Mouse (Mus musculus) layer of hippocampus, adult 18-20 months (tissue): ENCODE results near the gene Prpf31. TPM values are rescaled to one million over a fixed set of nuclear protein-coding genes. Genes with fewer than 3 reads are reported as not detected.
A peak's percentile ranks its signal among the peaks of the same experiment; 100 is the strongest.
"Not testable (repeated sequence)": the region's sequence is repeated elsewhere in the genome, so short reads cannot be mapped to it uniquely, and the experiment has no call there.

Experiments
- DNase-seq, 2 experiments: peaks; one replicate each; pipeline ENCODE4 v3.0.0; 2022; ENCODE audit warnings: low spot score in 2 of 2
- long read RNA-seq: library from polyadenylated mRNA; stranded (forward); transcript quantifications from one replicate; pipeline ENCODE4 v2.0.0, GENCODE M21; 2021
- total RNA-seq, 2 experiments: library from RNA; stranded (reverse); gene quantifications; 2 replicates each; pipeline ENCODE4 v1.2.3; 2021

The Prpf31 gene
- total RNA-seq: 10 to 100 TPM; 49.7 to 55.4 TPM
- long read RNA-seq, transcript Prpf31-205 (3 exons, 827 nt): minor isoform, 14 of 67 reads
- long read RNA-seq, transcript Prpf31-201 (14 exons, 3,144 nt): major isoform, 38 of 67 reads
- long read RNA-seq, partial matches to known transcripts: 6 of 67 reads
- long read RNA-seq, other reads (novel, unspliced or antisense): 9 of 67 reads

DNA sequence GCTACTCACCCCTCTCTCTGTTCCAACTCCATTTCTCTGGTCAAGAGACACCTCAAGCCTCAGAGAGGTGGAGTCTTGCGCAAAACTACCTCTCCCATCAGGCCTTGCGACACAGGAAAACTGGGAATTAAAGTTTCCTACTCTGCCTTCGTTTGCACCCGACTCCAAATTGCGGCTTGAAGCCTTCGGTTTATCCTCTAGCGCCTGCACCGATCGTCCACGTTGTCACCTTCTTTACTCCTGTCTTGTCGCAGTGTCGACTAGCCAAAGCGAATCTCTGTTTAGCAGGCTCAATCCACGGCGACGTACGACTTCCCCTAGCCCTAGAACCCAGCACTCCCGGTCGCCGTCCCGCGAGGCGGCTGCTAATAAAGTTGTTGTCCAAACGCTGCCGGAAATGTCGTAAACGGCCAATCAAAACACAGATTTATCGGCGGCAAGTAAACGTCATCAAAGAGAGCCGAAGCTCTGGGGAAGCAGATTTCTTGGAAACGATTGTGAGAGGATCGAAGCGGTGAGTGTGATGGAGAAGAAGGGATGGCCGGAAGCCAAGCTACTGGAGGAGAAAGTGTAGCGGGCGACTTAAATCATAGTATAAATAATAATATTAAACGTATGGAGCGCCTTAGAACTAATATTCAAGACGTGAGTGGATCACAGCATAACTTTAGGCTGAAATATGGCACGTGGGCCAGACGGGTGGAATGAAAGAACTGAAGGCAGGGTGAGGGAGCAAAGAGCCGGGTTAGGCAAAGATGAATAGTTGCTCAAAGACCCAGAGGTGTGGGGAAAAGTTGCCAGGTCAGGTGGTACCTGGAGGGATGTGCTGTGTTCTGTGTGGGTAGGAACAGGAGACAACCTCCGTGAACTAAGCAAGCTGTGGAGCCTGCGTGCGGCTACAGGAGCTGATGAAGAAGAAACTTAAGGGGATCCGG is at the start of gene Prpf31, which contains the start of gene Tfpt:
Gene Prpf31, plus strand, starts transcription at position 443 of the 935 bp plus-strand sequence.
Gene Tfpt, minus strand, starts transcription at position 387 of the 935 bp plus-strand sequence.
- peak; percentile 94 to 97 for DNase-seq

DNA sequence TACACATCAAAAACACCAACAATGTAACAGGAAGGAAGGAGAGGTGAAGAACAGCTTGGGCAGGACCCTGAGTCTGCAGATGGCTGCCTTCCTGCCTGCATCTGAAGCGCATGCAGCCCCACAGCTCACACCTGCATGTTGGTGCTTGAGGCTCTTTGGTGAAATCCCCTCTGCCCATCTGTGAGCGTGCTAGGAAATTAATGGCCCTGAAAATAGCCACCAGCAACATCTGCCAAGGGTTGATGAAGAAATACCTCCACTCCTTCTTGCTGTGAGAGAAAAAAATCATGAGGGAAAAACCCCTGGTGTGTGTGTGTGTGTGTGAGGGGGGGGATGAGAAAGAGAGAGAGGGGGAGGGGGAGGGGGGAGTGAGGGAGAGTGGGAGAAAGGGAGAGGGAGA is 49.8 kb upstream of the Prpf31 start:
- DNase-seq: no peak

DNA sequence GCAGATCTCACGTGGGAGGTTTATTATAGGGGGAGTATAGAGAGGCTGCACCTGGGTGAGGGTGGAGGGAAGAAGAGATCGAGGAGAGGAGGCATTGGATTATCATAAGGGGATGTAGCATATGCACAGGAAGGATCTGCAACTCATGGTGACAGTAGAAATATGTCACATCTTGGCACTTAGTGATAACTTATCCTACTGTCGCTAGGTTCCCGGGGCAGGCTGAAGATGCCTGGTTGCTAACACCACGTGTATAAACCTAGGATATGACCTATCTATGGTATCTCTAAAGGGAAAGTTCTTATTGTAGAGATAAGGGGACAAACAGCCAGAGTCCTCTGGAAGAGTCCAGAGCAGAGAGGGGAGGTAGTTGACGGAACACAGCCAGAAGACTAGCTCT is 44.0 kb upstream of the Prpf31 start:
- no peak for DNase-seq

DNA sequence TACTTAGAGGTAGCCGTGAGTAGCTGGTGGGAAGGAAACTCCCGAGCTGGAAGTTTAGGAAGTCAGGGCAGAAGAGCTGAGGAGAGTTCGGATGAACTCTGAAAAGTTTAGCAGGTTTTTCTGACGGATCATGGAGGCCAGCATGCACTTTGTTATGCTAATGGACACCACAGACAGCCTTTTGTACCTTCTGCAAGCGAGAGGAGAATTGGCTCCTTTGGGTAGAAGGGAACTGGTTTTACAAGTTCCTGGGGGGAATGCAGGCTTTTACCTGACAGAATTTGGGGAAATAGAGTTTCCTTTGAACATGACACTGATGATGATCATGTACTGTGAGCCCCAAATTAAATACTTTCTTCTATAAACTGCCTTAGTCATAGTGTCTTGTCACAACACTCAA is 43.5 kb upstream of the Prpf31 start:
- DNase-seq: no peak

DNA sequence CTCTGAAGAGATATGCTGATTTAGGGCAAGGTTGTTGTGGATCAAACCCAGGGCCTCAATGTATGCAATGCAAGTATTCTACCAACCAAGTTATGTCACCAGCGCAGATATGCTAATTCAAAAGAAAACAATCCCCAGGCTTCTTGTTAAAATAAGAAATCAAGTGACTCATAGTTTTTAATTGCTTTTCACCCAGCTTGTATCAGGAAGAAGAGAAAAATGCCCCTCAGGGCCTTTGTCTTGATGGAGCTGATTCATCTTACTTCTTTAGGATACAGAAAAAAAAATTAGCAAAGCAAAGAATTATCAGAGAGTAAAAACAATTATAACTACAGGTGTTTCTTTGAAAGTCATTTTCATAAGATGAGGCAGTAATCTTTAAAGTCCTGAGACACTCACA is 42.5 kb upstream of the Prpf31 start:
- DNase-seq: no peak

DNA sequence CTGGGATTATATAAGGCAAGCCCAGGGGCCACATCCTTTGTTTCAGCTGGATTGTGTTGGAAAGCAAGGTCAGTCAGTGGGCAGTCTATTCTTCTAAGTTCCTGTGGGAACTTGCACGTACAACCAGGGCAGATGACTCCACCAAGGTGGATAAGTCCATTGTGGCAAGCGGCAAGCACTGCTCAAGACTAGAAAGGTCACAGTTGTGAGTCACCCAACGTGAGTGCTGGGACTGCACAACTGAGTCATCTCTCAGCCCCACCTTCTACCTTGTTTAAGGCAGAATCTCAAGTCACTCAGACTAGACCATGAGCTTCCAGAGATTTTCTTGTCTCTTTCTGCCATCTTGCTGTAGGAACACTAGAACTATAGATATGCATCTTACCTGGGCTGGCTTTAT is 39.2 kb upstream of the Prpf31 start:
- no peak for DNase-seq

DNA sequence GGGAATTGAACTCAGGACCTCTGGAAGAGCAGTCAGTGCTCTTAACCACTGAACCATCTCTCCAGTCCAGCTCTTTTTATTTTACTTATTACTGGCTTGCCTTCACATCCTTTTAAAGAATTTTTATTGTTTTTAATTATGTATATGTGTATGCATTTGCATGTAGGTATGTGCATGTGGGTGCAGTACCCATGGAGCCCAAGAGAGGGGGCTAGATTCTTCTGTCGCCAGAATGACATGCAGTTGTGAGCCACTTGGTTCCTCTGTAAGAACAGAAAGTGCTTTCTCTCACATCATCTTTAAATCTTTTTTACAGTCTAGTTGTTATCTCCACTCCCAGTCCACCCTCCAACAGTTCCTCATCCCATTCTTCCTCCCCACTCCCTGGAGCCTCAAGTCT is 38.3 kb upstream of the Prpf31 start:
- no peak for DNase-seq

DNA sequence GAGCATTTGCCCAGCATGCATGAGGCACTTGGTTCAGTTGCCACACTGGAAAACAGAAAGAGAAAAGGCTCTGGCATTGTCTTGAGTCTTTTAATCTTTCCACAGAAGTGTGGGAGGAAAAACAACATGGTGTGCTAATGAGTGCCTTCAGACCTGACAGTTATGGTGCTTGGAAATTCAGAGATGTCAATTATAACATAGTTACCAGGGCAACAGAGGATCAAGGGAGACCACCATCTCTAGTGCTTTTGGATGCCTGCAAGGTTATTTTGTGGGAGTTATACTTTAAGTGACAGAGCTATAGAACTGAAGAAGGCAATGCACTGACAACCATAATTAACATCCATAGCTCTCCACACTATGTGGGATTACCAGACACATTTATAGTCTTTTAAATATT is 35.9 kb upstream of the Prpf31 start:
- DNase-seq: no peak

DNA sequence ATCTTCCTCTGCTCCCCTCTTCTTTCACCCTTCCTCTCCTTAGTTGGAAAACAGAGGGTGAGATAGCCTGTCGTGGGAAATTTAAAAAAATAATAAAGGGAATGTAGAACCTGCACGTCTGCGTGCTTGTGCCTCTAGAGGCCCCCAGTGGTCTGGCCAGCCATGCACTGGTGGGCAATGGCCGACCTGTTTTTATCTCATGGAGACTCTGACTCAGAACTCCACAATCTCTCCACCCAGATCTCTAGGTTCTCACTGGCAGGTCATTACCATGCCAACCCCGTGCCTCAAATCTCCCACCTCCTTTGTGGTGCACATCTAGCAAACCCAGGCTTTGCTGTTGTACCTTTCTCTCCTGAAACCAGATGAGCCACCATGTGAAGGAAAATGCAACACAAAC is 35.1 kb upstream of the Prpf31 start:
- no peak for DNase-seq

DNA sequence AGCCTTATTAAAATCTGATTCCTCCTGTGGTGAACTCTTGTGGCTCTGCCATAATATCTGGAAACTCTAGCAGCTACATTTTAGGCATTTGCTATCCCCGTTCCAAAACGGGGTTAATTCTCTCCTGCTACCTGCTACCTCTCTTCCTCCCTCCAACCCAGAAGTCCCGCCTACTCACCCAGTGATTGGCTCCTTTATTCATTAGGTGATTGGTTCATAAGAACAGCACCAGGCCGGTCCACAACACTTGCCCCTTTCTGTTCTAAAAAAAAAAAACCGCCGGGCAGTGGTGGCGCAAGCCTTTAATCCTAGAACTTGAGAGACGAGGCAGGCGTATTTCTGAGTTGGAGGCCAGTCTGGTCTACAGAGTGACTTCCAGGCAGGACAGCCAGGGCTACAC is 34.6 kb upstream of the Prpf31 start:
- no peak for DNase-seq

DNA sequence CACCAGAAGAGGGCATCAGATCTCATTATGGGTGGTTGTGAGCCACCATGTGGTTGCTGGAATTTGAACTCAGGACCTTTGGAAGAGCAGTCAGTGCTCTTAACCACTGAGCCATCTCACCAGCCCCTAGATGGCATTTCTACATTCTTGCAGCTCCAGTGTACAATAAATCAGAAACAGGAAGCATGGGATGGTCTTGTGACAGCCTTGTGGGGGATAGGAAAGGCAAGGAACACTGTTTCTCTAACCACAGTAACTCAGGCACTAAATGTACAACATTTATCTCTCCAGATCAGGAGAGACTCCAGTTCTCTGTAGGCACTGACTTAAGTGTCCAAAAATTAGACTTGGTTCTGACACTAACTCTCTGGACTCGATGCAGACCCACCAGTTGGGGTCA is 32.0 kb upstream of the Prpf31 start:
- not testable (repeated sequence) for DNase-seq

DNA sequence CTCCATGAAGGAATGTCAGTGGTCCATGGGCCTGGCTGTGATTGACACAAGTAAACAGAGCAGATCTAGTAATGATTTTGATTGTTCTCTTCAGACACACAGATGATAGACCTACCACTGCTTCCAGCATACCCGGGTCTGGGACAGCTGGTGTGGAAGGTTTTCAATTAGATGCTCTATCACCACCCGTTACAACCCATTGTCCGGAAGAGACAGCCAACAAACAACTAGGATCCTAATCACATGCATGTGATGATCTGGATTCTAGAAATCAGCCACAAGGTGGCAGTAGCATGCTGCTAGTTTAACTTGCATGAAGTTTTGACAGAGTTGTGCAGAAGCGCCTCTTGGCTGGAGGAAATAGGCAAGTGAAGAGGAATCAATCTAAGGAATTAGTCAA is 28.7 kb upstream of the Prpf31 start:
- DNase-seq: peak; percentile 47 to 88

DNA sequence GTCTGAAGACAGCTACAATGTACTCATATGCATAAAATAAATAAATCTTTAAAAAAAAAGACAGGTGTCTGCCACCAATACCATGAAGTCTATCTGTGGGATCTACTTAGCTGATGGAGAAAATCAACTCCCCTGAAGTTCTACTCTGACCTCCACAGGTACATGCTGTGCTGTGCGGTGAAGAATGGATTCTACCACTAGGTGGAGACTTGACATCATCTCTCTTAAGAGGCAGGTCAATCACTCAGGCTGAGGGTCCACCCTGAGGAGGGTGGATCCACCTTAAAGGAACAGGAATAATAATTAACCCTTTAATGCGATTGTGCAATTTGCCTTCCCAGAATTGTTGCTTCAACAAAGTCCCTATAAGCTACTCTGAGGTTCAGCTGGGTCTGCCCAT is 23.0 kb upstream of the Prpf31 start:
- no peak for DNase-seq

DNA sequence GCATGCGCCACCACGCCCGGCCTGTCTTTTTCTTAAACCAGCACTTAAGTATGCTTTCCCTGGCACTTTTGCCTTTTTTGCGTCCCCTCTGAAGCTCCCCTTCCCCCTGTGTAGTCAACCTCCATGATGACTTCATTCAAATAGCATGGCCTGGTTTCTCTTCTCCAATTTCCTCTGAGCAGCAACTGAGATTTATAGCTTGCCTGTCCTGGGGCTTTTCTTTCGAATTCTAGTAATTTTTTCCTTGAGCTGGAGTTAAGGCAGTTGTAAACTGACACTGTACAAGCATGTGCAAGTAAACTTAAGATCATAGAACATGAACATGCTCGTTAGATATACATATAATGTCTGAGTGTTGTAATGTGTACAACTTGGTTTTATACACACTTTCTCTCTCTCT is 22.4 kb upstream of the Prpf31 start:
- no peak for DNase-seq

DNA sequence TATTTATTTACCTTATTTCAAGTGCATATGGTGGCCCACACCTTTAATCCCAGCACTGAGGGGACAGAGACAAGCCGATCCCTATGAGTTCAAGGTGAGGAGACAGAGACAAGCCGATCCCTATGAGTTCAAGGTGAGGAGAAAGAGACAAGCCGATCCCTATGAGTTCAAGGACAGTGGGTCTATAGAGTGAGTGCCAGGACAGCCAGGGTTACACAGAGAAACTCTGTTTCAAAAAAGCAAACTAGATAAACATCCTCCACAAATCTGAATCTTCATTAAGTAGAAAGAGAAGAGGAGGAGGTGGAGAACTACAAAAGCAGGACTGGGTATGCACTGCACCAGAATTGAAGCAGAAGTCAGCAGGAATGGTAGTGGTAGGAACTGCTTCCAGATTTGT is 21.1 kb upstream of the Prpf31 start:
- DNase-seq: no peak

DNA sequence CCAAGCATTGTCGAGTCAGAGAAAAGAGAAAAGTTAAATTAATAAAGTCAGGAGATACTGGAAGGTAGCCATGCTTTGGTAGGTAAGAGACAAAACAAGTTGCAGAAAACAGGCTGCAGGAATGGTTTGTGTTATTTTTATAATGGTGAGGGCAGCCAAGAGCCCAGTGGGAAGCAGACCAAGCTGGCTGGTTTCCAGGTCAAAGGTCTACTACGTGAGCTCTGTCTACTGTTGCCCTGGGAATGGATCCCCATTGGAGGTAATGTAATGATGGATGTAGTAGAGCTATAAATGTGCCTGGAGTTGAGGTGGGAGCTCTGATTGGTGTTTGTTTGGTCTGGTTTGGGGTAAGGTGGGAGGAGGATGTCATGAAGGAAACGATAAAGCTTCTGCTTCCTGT is 20.7 kb upstream of the Prpf31 start:
- no peak for DNase-seq

DNA sequence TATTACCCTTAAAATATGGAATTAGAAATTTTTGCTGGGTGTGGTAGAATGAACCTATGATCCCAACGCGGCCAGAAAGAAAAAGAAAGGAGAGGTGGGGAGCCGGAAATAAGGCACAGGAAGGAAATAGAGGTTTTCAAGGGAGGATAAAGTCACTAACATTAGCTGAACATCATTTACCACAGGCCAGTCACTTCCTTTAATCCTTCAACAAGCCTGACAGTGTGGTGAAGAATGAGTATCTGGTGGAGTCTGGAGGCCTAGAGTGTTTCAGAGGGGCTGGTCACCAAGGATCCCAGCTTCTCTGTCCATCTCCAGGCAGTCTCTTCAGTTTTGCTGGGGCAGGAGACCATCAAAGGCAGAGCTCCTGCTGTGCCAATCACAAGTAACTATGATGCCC is 19.3 kb upstream of the Prpf31 start:
- DNase-seq: no peak

DNA sequence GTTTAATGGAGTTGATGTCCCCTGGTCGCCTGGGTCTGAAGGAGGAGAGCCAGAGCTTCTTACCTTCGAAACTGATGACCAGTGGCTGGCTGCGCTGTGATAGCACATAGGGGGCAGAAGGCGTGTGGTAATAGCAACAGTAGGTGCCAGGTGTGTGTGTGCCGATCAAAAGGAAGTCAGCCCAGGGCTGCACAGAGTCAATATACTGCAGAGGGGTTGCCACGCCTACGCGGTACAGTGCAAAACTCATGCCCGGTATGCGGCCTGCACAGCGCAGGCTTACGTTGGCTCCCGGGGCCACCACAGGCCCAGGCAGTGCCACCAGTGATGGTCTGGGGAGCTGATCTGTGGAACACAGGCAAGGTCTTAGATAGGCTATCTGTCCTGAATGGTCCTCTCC is 18.8 kb upstream of the Prpf31 start:
- no peak for DNase-seq

DNA sequence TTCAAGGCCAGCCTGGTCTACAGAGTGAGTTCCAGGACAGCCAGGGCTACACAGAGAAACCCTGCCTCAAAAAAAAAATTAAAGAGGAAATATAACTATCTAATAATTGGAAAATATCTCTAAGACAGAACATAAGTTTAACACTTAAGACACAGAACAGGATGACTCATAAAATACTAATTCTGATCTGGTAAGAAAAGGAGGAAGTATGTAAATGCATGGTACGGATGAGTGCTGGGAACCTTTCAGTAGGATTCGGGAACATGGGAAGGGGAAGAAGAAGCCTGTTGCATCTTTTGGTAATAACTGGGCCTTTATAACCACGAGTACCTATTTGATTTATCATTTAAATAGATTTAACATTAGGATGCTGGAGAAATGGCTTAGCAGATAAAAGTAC is 15.8 kb upstream of the Prpf31 start:
- DNase-seq: no peak

DNA sequence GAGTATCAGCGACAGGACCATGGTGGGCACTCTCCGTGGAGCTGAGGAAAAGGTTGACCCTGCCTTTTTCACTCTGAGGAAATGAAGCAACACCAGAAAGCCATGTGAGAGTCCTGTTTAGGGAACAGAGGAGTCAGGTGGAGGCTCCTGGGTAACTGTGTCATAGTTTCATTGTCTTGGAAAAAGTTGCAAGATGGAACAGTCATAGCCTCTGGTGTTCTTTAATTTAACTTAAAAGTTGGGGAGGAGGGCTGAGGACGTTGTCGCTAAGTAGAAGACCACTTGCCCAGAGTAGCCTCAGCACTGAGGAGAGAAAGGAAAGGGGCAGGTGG is 13.8 kb upstream of the Prpf31 start, which contains the start of gene Oscar:
Gene Oscar, minus strand, starts transcription at position 101 of the 332 bp plus-strand sequence.
- DNase-seq: no peak

DNA sequence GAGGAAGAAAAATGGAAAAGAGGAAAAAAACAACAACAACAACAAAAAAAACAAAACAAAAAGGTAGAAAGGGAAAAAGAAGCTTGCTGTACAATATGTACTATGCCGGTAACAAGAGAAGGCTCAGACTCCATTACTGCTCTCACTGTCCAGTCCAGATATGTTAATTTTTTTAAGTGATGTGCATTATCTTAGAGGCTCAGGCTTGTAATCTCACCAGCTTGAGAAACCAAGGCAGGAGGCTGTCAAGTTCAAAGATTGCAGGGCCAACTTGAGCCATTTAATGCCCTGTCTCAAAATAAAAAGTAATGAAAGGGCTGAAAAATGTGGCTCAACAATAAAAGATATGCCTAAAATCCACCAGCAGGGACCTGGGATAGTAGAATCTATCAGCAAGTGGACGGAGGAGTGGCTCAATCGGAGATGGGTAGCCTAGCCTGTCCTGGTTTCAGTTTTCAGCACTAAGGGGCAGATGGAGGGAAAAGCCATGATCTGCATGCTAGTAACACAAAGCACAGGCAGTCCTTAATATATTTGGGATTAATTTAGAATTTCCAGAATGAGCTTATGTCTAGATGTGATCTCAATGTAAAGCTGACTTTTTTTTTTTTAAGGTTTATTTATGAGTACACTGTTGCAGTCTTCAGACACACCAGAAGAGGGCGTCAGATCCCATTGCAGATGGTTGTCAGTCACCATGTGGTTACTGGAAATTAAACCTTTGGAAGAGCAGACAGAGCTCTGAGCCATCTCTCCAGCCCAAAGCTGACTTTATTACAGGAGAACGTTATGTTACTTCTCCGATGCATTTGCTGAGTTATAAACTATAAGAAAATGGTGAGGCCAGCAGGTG is 13.2 kb upstream of the Prpf31 start:
- DNase-seq: no peak
